Mouse (Mus musculus) hindbrain, embryonic 11.5 days (tissue): ENCODE measurements around the gene Hoxa11. TPM values are rescaled to one million over a fixed set of nuclear protein-coding genes. Genes with fewer than 3 reads are reported as not detected.
A peak's percentile ranks its signal among the peaks of the same experiment; 100 is the strongest.

Source experiments
- ATAC-seq: fragments of 200-750 bp; cut with Nextera tagmentation; 2 replicates; pipeline ENCODE4 v1.8.0; 2017; ENCODE audit warnings: mild to moderate bottlenecking, moderate TSS enrichment, moderate library complexity; ENCODE audit not compliant: low FRiP score
- DNase-seq: peaks from one replicate; pipeline ENCODE4 v3.0.0-alpha.2; 2015; ENCODE audit warnings: low spot score
- H3K27ac ChIP-seq: fragments of 300-500 bp; sonication (generic); 2 replicates; pipeline ENCODE4 v1.5.1; 2014; ENCODE audit warnings: mild to moderate bottlenecking, low read depth, low read length
- H3K27me3 ChIP-seq: fragments of 300-500 bp; sonication (generic); 2 replicates; pipeline ENCODE4 v1.6.1; 2014; ENCODE audit warnings: mild to moderate bottlenecking, low read length, moderate library complexity, mixed read lengths; ENCODE audit not compliant: control insufficient read depth, insufficient read depth
- H3K36me3 ChIP-seq: fragments of 300-500 bp; sonication (generic); 2 replicates; pipeline ENCODE4 v1.6.1; 2014; ENCODE audit warnings: mild to moderate bottlenecking, low read length, moderate library complexity, mixed read lengths; ENCODE audit not compliant: control insufficient read depth, insufficient read depth
- H3K4me1 ChIP-seq: fragments of 300-500 bp; sonication (generic); replicated peaks from 2 replicates; pipeline ENCODE4 v1.6.1; 2014; ENCODE audit warnings: low read length, mixed read lengths; ENCODE audit not compliant: control insufficient read depth, insufficient read depth
- H3K4me2 ChIP-seq: fragments of 300-500 bp; sonication (generic); replicated peaks from 2 replicates; pipeline ENCODE4 v1.6.1; 2014; ENCODE audit warnings: mild to moderate bottlenecking, low read depth, low read length
- H3K4me3 ChIP-seq: fragments of 300-500 bp; sonication (generic); 2 replicates; pipeline ENCODE4 v1.5.1; 2014; ENCODE audit warnings: low read depth, low read length
- H3K9ac ChIP-seq: fragments of 300-500 bp; sonication (generic); 2 replicates; pipeline ENCODE4 v1.6.1; 2014; ENCODE audit warnings: low read depth, low read length
- H3K9me3 ChIP-seq: fragments of 300-500 bp; sonication (generic); 2 replicates; pipeline ENCODE4 v1.6.1; 2016; ENCODE audit warnings: low read length; ENCODE audit not compliant: control insufficient read depth
- WGBS: fragments of 180-500 bp; shearing (Covaris S2); extraction: QIAGEN DNeasy Blood & Tissue Kit; methylation state at CpG from one replicate; pipeline ENCODE4 v1.1.7; 2014; 5-methylcytosine and 5-hydroxymethylcytosine counted together
- polyA plus RNA-seq: library from polyadenylated mRNA; unstranded; fragments of >200 nt; fragmentation: Nextera tagmentation; extraction: Ambion mirVana; gene quantifications from 2 replicates; pipeline ENCODE4 v1.2.1, GENCODE M21; 2014

The Hoxa11 gene
- polyA plus RNA-seq, 1 experiment from 2014 or later = not detected

DNA sequence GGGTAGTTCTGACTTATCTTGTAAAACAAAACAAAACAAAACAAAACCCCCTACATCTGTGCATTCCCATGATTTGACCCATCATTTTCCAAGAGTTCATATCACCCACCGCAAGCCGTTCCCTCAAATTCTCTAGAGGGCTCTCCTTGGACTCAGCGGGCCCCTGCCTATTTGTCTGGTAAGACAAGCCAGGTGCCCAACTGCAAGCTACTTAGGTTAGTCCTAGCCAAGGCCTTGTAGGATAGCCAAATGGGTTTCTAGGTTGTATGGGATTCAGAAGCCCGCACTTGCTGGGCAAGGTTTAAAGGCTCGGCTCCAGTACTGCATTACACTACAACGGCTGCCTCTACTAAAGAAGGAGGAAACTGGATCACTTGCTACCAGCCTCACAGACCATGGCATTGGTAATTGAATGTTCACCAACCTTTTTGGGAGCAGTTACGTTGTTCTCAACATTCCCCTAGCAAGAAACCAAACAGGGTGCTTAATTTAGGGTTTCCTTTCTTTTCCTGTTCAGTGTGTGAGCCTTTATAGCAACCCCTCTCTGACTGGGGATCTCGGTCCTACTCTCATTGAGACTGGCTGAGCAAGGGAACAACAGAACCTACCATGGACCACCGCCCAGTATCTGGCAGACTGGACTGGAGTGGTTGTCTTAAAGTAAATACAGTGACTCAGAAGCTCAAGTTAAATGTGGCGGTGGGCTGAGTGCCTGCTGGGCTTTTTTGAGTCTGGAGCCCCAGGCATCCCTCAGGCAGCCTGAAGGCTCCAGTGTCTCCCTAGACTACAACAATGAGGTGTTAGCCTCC is 8.1 kb downstream of the Hoxa11 start:
- Histone ChIP-seq H3K27me3 (peaks cover 94% of the 10 kb centered on the region), H3K9me3 (no peaks in the 10 kb centered on the region), H3K27ac (no peak overlapping the region), H3K36me3 (no peaks in the 10 kb centered on the region), H3K9ac (no peak overlapping the region), H3K4me2 (no peak overlapping the region), H3K4me1 (0 out of 2 replicates have a peak, but pooled peaks cover 3% of the 10 kb centered on the region), H3K4me3 (no peak overlapping the region)
- WGBS = 9% methylated on average over 10 of the region's 10 CpGs
- DNase-seq (peak; percentile 58), ATAC-seq (no peak)

DNA sequence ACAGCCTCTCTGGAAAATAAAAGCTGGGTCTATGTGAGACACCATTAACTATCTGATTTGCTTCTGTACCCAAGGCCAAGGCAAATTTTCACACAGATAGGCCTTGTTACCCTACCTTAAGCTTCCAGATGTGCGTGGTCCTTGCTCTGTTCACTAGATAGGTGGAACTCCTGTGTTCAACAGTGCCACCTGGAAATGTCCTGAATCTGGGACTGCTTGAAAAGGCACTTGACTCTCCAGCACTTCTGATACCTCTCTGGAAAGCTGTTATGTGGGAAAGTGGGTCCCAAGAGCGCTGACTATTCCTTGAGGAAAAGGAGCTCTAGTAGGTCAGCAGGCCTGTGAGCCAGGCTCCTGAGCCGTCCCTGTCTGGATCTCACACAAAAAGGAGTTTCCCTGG is 8.8 kb downstream of the Hoxa11 start:
- 6% methylated on average over 3 of the region's 3 CpGs for WGBS
- H3K4me1 ChIP-seq = 0 out of 2 replicates have a peak, but pooled peaks cover 3% of the 10 kb centered on the region
- no peak overlapping the region for H3K4me2 ChIP-seq
- H3K36me3 ChIP-seq = no peaks in the 10 kb centered on the region
- ATAC-seq = no peak
- H3K4me3 ChIP-seq = no peak overlapping the region
- no peak overlapping the region for H3K9ac ChIP-seq
- no peak overlapping the region for H3K27ac ChIP-seq
- H3K9me3 ChIP-seq = no peaks in the 10 kb centered on the region
- DNase-seq = no peak
- peaks cover 94% of the 10 kb centered on the region for H3K27me3 ChIP-seq

DNA sequence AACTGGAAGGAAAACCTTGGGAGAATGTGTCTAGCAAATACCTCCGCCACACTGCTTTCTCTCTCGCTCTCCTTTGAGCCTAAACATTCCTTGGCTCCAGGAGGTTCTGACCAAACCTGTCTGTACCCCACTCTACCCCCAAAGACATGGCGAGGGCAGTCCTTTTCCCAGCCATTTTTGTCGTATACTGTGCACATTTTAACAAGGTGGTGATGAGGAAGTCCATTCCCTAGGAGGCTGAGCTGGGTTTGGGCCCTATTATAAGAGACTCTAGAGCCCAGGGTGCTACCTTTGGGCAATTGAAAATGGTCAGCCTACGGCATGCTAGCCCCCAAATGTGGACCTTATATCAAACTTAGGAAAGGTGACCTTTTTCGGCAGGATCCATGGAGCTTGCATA is 9.7 kb downstream of the Hoxa11 start:
- no peak overlapping the region for H3K4me2 ChIP-seq
- H3K9ac ChIP-seq = no peak overlapping the region
- H3K27ac ChIP-seq = no peak overlapping the region
- H3K9me3 ChIP-seq = no peaks in the 10 kb centered on the region
- peaks cover 89% of the 10 kb centered on the region for H3K27me3 ChIP-seq
- DNase-seq = no peak
- H3K4me3 ChIP-seq = no peak overlapping the region
- ATAC-seq = no peak
- WGBS = 20% methylated on average over 6 of the region's 6 CpGs
- H3K36me3 ChIP-seq = no peaks in the 10 kb centered on the region
- 0 out of 2 replicates have a peak, but pooled peaks cover 3% of the 10 kb centered on the region for H3K4me1 ChIP-seq

DNA sequence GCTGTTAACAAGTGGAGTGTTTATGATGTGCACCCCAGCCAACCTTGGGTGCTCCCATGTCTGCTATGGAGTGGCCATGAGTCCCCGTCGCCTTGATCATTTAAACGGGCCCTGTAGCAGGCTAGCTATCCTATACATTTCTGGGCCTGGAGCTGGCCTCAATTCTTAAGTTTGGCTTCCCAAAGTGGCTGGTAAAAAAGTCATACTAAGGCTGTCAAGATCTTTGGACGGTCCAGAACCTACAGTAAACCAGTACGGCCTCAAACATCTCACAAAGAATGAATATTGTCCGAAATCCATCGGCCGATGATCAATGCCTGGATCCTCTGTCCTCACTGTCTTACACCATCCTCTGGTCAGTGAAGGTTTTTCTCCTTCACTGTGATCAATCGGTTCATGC is 10.3 kb downstream of the Hoxa11 start:
- no peak for DNase-seq
- Histone ChIP-seq H3K4me2 (no peak overlapping the region), H3K9me3 (no peaks in the 10 kb centered on the region), H3K27ac (no peak overlapping the region), H3K4me1 (0 out of 2 replicates have a peak, but pooled peaks cover 3% of the 10 kb centered on the region), H3K9ac (no peak overlapping the region), H3K4me3 (no peak overlapping the region), H3K27me3 (peaks cover 89% of the 10 kb centered on the region), H3K36me3 (no peaks in the 10 kb centered on the region)
- ATAC-seq = no peak
- WGBS = 27% methylated on average over 9 of the region's 9 CpGs

DNA sequence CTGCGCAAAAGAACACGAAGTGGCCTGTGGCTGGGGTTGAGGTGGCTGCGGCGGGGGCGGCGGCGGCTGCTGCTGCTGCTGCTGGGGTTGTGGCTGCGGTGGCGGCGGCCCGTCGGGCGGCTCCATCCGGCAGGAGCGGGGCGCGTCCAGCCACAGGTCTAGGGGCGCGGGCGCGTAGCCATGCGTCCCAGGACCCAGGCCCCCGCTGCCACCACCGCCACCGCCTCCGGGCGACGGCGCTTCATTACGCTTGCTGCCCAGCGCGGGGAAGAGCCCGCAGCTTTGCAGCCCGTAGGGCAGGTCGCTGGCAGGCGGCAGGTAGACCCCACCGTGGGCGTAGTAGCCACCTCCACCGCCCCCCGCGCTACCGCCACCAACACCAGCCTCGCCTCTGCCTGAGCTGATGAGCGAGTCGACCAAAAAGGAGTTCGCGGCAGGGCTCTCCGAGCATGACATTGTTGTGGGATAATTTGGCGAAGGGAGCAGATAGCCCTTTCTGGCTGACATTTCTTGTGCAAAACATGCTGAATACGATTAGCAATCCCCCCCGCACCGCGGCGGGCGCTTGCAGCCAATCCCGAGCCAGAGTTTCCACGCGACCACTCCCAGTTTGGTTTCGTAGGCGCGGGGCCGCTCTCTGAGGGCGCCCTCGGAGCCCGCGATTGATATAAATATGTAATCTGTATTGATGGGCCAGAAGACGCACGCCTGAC is 11.0 kb downstream of the Hoxa11 start:
- Histone ChIP-seq H3K4me3 (no peak overlapping the region), H3K27me3 (peaks cover 89% of the 10 kb centered on the region), H3K36me3 (no peaks in the 10 kb centered on the region), H3K27ac (no peak overlapping the region), H3K4me2 (no peak overlapping the region), H3K9ac (no peak overlapping the region), H3K4me1 (0 out of 2 replicates have a peak, but pooled peaks cover 3% of the 10 kb centered on the region), H3K9me3 (no peaks in the 10 kb centered on the region)
- under 1% methylated on average over 51 of the region's 68 CpGs for WGBS
- DNase-seq (no peak), ATAC-seq (no peak)

DNA sequence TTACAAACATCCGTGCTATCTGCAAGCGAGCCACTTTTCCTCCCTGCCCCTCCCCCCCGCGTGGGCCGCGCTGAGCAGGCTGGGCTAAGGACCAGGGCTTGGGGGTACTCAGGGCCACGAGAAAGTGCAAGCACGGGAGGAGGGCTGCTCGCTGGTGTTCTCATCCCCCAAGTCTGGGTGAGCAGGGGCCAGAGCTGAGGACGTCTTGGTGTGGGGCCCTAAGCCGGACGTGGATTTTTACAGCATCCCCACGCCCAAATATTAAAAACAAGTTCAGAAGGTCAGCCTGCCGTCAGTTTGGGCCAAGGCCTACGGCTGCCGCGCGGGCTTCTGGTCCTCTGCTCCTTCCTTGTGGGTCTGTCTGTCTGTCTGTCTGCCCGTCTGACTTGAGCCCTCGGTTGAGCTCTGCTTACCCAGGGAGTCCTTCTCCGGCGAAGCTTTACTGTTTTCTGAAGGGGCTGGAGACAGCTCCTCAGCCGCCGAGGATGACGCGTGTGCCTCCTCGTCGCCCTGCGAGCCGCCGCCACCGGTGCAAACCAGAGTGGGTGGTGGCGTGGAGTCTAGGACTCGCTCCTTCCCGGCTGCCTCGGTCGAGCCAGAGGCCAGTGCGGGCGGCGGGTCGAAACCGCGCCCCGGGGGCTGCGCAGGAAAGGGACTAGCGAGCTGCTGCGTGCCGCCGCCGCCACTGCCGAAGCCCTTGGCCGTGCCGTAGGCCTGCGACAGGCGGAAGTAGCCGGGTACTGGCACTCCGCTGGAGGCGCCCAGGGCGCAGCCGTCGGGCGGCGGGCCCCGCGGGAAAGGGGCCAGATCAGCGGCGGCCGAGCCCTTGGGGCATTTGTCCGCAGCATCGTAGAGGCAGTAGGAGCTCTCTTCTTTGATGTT is 11.8 kb downstream of the Hoxa11 start:
- Histone ChIP-seq H3K27ac (no peak overlapping the region), H3K4me1 (0 out of 2 replicates have a peak, but pooled peaks cover 3% of the 10 kb centered on the region), H3K9me3 (no peaks in the 10 kb centered on the region), H3K9ac (no peak overlapping the region), H3K4me3 (0 out of 2 replicates have a peak overlapping the region, but pooled peaks have one; percentile 2), H3K27me3 (peaks cover 91% of the 10 kb centered on the region), H3K36me3 (no peaks in the 10 kb centered on the region), H3K4me2 (no peak overlapping the region)
- ATAC-seq (no peak), DNase-seq (no peak)
- WGBS = 1% methylated on average over 69 of the region's 70 CpGs

DNA sequence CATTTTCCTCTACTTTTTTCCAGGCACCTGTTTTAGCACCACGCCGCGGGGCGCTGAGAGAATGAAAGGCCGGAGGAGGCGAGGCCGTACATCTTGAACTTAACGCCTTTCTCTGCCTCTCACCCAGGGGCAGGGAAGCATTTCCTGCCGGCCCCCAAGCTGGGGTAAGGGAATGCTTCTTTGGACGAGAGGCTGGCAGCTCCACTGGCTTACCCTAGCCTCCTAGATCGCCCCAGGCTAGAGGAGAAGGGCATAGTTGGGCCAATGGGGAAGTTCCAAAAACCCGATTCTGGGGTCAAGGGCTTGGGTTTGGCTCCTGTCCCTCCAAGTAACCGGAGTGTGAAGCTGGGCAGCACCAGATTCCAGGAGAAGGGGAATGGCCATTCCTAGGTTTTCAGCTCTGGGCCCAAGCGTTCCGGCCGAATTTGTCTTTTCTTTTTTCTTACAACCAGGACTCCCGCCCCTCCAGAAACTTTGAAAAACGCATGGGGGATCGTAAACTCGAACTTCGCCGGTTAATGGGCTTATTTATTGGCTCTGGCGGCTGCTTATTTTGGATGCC is 12.5 kb downstream of the Hoxa11 start:
- Histone ChIP-seq H3K4me2 (no peak overlapping the region), H3K4me1 (0 out of 2 replicates have a peak, but pooled peaks cover 3% of the 10 kb centered on the region), H3K9me3 (no peaks in the 10 kb centered on the region), H3K9ac (no peak overlapping the region), H3K27me3 (peaks cover 94% of the 10 kb centered on the region), H3K4me3 (no peak overlapping the region), H3K27ac (no peak overlapping the region), H3K36me3 (no peaks in the 10 kb centered on the region)
- ATAC-seq = no peak
- peak; percentile 65 for DNase-seq
- WGBS = under 1% methylated on average over 23 of the region's 23 CpGs

DNA sequence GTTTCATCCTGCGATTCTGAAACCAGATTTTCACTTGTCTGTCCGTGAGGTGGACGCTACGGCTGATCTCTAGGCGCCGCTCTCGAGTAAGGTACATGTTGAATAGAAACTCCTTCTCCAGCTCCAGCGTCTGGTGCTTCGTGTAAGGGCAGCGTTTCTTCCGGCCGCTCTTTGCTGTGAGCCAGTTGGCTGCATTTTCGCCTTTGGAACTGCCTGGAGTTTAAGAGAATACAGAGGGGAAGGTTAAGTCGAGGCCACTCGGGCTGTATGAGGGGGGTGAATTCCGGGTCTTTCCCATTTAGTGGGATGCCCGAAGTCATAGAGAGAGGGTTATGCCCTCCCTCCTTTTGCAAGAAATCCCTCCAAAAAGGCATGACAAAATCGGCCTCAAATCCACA is 13.0 kb downstream of the Hoxa11 start:
- Histone ChIP-seq H3K9ac (no peak overlapping the region), H3K4me1 (0 out of 2 replicates have a peak, but pooled peaks cover 3% of the 10 kb centered on the region), H3K27ac (no peak overlapping the region), H3K4me3 (no peak overlapping the region), H3K27me3 (peaks cover 93% of the 10 kb centered on the region), H3K4me2 (no peak overlapping the region), H3K9me3 (no peaks in the 10 kb centered on the region), H3K36me3 (no peaks in the 10 kb centered on the region)
- whole genome bisulfite sequencing = under 1% methylated on average over 18 of the region's 18 CpGs
- DNase-seq (peak; percentile 66), ATAC-seq (no peak)
